Mouse (Mus musculus) urinary bladder, postnatal 36 days (tissue): ENCODE measurements at regions not wholly inside any gene's neighbourhood (a gene's known extent, or its start where the extent isn't known, plus 50 kb on each side); places are given as distances from the start of the nearest gene placed in this dataset.

ENCODE experiments used
- DNase-seq, 2 experiments: peaks; one replicate each; pipeline ENCODE4 v3.0.0; 2022; ENCODE audit warnings: low spot score in 2 of 2, mixed read lengths in 1 of 2

DNA sequence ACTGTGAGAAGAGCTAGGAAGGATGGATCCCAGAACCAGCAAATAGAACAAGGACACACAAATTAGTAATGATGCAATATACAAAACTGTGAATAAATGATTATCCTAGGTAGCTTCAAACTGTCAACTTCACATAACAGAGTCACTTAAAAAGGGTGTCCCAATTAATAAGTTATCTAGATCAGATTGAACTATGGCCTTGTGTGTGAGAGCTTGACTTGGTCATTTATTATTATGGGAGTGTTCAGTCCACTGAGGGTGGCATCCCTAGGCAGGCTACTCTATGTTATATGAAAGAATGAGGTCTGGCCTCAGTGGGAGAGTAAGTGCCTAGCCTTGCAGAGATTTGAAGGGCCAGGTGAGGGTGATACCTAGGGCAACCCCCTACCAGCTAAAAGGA, 104.4 kb upstream of the Chl1 start:
- no peak for DNase-seq

DNA sequence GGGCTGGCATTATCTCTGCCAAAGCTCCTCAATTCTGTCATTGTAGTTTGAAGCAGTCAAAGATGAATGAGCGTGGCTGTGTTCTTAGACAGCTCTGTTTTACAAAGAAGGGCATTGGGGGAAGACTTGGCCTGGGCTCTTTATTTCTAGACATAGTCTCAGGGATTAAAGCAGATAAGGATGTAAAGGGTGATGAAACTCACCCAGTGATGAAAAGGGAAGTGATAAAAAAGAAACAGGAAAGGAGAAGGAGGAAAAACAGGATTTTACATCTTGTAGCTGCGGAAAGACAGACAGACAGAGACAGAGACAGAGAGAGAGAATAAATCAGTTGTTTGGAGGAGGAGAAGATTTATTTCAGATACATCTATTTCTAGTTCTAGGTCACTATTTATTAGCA, 95.5 kb upstream of the Chl1 start:
- DNase-seq, result no peak

- DNase-seq, result no peak
These were observed 89.1 kb upstream of the Chl1 start for GRCm38 (mm10) chr6:103421013-103421933.

- DNase-seq, result no peak
These were observed 79.3 kb upstream of the Chl1 start for GRCm38 (mm10) chr6:103430933-103431594.

GRCm38 (mm10) chr6:103431595-103431957, 78.8 kb upstream of the Chl1 start:
- DNase-seq, result no peak
